27 mouse cellular contexts compared by ENCODE assay signal in genomic region chr7:77087266-77087665, GRCm38 (mm10).
A peak's percentile ranks its signal among the peaks of the same experiment; 100 is the strongest.
DNase-seq lines count a peak whose midpoint lies in the region; ATAC-seq and TF ChIP-seq lines count a peak whose summit lies in the region.
"Had no signal": no experiment of that assay in that cellular context is flagged by ENCODE, and none has a peak within 500 bp of the region (broad histone marks: within the 10 kb centered on the region; RNA-seq: fewer than 3 reads in every experiment).

No protein-coding gene starts in this region.

- TF ChIP-seq EP300 in heart, adult 2 months (IDR thresholded peaks at IDR 0.05; ENCODE audit: insufficient read depth, low read depth, low read length), result no peak

- H3K4me1 ChIP-seq in forebrain, embryonic 14.5 days (ENCODE audit: control insufficient read depth, insufficient read depth, low read length), result peaks cover 3% of the 10 kb centered on the region; the same call in 1 of the 2 replicates
- no peaks in the 10 kb centered on the region for H3K4me1 ChIP-seq in forebrain, embryonic 11.5 days (replicated peaks; ENCODE audit: control insufficient read depth, insufficient read depth, low read length)
- no peaks in the 10 kb centered on the region for H3K4me1 ChIP-seq in midbrain, embryonic 14.5 days (ENCODE audit: control insufficient read depth, insufficient read depth, low read length)
- 0 out of 2 replicates have a peak, but pooled peaks cover 3% of the 10 kb centered on the region for H3K4me1 ChIP-seq in midbrain, embryonic 13.5 days (replicated peaks)
- H3K4me1 ChIP-seq in heart, adult 2 months (ENCODE audit: control insufficient read depth, insufficient read depth, low read length), result no peaks in the 10 kb centered on the region
- H3K4me1 ChIP-seq: embryonic facial prominence, embryonic 13.5 days; embryonic facial prominence, embryonic 15.5 days had no signal

- ATAC-seq in forebrain, embryonic 14.5 days, result no peak; the same call in 1 of the 2 replicates
- no peak for ATAC-seq in forebrain, embryonic 11.5 days (replicated peaks; ENCODE audit: low FRiP score)
- ATAC-seq in midbrain, embryonic 14.5 days (ENCODE audit: low FRiP score, low TSS enrichment), result no peak
- ATAC-seq in midbrain, embryonic 13.5 days, result no peak
- ATAC-seq: CD4-positive, CD25-positive, alpha-beta regulatory T cell, adult 4 months; forebrain, embryonic 15.5 days had no signal

- H3K79me2 ChIP-seq in heart, adult 2 months (replicated peaks; ENCODE audit: control insufficient read depth, insufficient read depth, low read length), result no peaks in the 10 kb centered on the region

- no peaks in the 10 kb centered on the region for H3K9me3 ChIP-seq in forebrain, embryonic 14.5 days (replicated peaks; ENCODE audit: control insufficient read depth, low read length)
- no peaks in the 10 kb centered on the region for H3K9me3 ChIP-seq in forebrain, embryonic 11.5 days (ENCODE audit: control insufficient read depth, low read length)
- H3K9me3 ChIP-seq in midbrain, embryonic 14.5 days (ENCODE audit: control insufficient read depth, low read length), result no peaks in the 10 kb centered on the region
- no peaks in the 10 kb centered on the region for H3K9me3 ChIP-seq in midbrain, embryonic 13.5 days
- H3K9me3 ChIP-seq: embryonic facial prominence, embryonic 13.5 days; embryonic facial prominence, embryonic 15.5 days; forebrain, embryonic 10.5 days; forebrain, embryonic 15.5 days had no signal

- H3K27me3 ChIP-seq in forebrain, embryonic 14.5 days (replicated peaks; ENCODE audit: control insufficient read depth, insufficient read depth, low read length), result no peaks in the 10 kb centered on the region
- H3K27me3 ChIP-seq in forebrain, embryonic 11.5 days (ENCODE audit: control insufficient read depth, insufficient read depth, low read length), result no peaks in the 10 kb centered on the region
- H3K27me3 ChIP-seq in midbrain, embryonic 14.5 days (ENCODE audit: control insufficient read depth, insufficient read depth, low read length), result no peaks in the 10 kb centered on the region
- H3K27me3 ChIP-seq in midbrain, embryonic 13.5 days, result no peaks in the 10 kb centered on the region
- no peaks in the 10 kb centered on the region for H3K27me3 ChIP-seq in heart, adult 2 months (ENCODE audit: control insufficient read depth, insufficient read depth, low read length)
- H3K27me3 ChIP-seq: CH12.LX; embryonic facial prominence, embryonic 13.5 days; embryonic facial prominence, embryonic 15.5 days; forebrain, embryonic 15.5 days had no signal

- H3K27ac ChIP-seq in forebrain, embryonic 14.5 days (ENCODE audit: low read depth, low read length), result no peak overlapping the region
- no peak overlapping the region for H3K27ac ChIP-seq in forebrain, embryonic 11.5 days (ENCODE audit: low read depth, low read length)
- no peak overlapping the region for H3K27ac ChIP-seq in midbrain, embryonic 14.5 days (replicated peaks; ENCODE audit: low read depth, low read length)
- no peak overlapping the region for H3K27ac ChIP-seq in midbrain, embryonic 13.5 days
- H3K27ac ChIP-seq in heart, adult 2 months, result no peak overlapping the region
- H3K27ac ChIP-seq: embryonic facial prominence, embryonic 13.5 days; embryonic facial prominence, embryonic 15.5 days; forebrain, embryonic 10.5 days; forebrain, embryonic 15.5 days had no signal

- H3K4me2 ChIP-seq in forebrain, embryonic 14.5 days (ENCODE audit: low read length), result no peak overlapping the region
- H3K4me2 ChIP-seq in forebrain, embryonic 11.5 days (ENCODE audit: low read depth, low read length, severe bottlenecking), result no peak overlapping the region
- H3K4me2 ChIP-seq in midbrain, embryonic 14.5 days (ENCODE audit: low read length), result no peak overlapping the region
- no peak overlapping the region for H3K4me2 ChIP-seq in midbrain, embryonic 13.5 days (replicated peaks)
- H3K4me2 ChIP-seq: embryonic facial prominence, embryonic 13.5 days; embryonic facial prominence, embryonic 15.5 days; forebrain, embryonic 15.5 days had no signal

- peak; percentile 59 for DNase-seq in forebrain, embryonic 14.5 days (ENCODE audit: low spot score)
- no peak for DNase-seq in forebrain, embryonic 11.5 days (ENCODE audit: low spot score)
- peak; percentile 28 for DNase-seq in midbrain, embryonic 14.5 days
- peak; percentile 5 for DNase-seq in retina, postnatal 1 day
- DNase-seq in retina, embryonic 14.5 days (ENCODE audit: low spot score), result no peak
- peak; percentile 24 for DNase-seq in brain, embryonic 18.5 days (ENCODE audit: low read depth, low spot score)
- DNase-seq in heart, adult 2 months, result no peak
- DNase-seq: adrenal gland, adult 2 months; adrenal gland, postnatal 10 days; adrenal gland, postnatal 25 days; B cell, adult 2 months; cerebellum, adult 11 months; cerebellum, adult 18-20 months; cerebellum, adult 8-10 months; cerebellum, adult 9-11 months; cerebellum, postnatal 14 days; cerebellum, postnatal 36 days; embryo, embryonic 11 days had no signal

- no peak for TF ChIP-seq POLR2A in heart, adult 2 months (IDR thresholded peaks at IDR 0.05; ENCODE audit: insufficient read depth, low read depth, low read length)

- H3K9ac ChIP-seq in forebrain, embryonic 14.5 days (ENCODE audit: low read length), result no peak overlapping the region
- no peak overlapping the region for H3K9ac ChIP-seq in forebrain, embryonic 11.5 days (ENCODE audit: low read length)
- H3K9ac ChIP-seq in midbrain, embryonic 14.5 days (replicated peaks; ENCODE audit: low read length), result no peak overlapping the region
- H3K9ac ChIP-seq in midbrain, embryonic 13.5 days (replicated peaks), result no peak overlapping the region
- H3K9ac ChIP-seq in heart, adult 2 months (ENCODE audit: low read depth, low read length), result no peak overlapping the region
- H3K9ac ChIP-seq: embryonic facial prominence, embryonic 13.5 days; embryonic facial prominence, embryonic 15.5 days; forebrain, embryonic 15.5 days had no signal

- TF ChIP-seq CTCF in heart, adult 2 months (IDR thresholded peaks at IDR 0.05), result no peak

- no peaks in the 10 kb centered on the region for H3K36me3 ChIP-seq in forebrain, embryonic 14.5 days (ENCODE audit: control insufficient read depth, insufficient read depth, low read length)
- H3K36me3 ChIP-seq in forebrain, embryonic 11.5 days (ENCODE audit: control insufficient read depth, insufficient read depth, low read length), result no peaks in the 10 kb centered on the region
- H3K36me3 ChIP-seq in midbrain, embryonic 14.5 days (ENCODE audit: control insufficient read depth, insufficient read depth, low read length), result no peaks in the 10 kb centered on the region
- no peaks in the 10 kb centered on the region for H3K36me3 ChIP-seq in midbrain, embryonic 13.5 days
- H3K36me3 ChIP-seq in heart, adult 2 months (ENCODE audit: control insufficient read depth, insufficient read depth, low read length), result no peaks in the 10 kb centered on the region
- H3K36me3 ChIP-seq: embryonic facial prominence, embryonic 13.5 days; embryonic facial prominence, embryonic 15.5 days; forebrain, embryonic 10.5 days; forebrain, embryonic 15.5 days; G1E had no signal

- intact Hi-C loops in heart, adult 2 months (cut with DNase I), result no loop called here

- WGBS in forebrain, embryonic 14.5 days, result 19% methylated on average over 1 of the region's 1 CpGs
- WGBS in forebrain, embryonic 11.5 days, result 60% methylated on average over 1 of the region's 1 CpGs
- WGBS in midbrain, embryonic 14.5 days, result 77% methylated on average over 1 of the region's 1 CpGs
- 67% methylated on average over 1 of the region's 1 CpGs for WGBS in midbrain, embryonic 13.5 days
- WGBS in heart, adult 2 months, result 75% methylated on average over 1 of the region's 1 CpGs

- no peak overlapping the region for H3K4me3 ChIP-seq in forebrain, embryonic 14.5 days (ENCODE audit: low read depth, low read length)
- no peak overlapping the region for H3K4me3 ChIP-seq in forebrain, embryonic 11.5 days (ENCODE audit: low read depth, low read length)
- H3K4me3 ChIP-seq in midbrain, embryonic 14.5 days (replicated peaks; ENCODE audit: low read depth, low read length), result no peak overlapping the region
- no peak overlapping the region for H3K4me3 ChIP-seq in midbrain, embryonic 13.5 days (replicated peaks)
- H3K4me3 ChIP-seq in heart, adult 2 months, result no peak overlapping the region
- H3K4me3 ChIP-seq: embryonic facial prominence, embryonic 13.5 days; embryonic facial prominence, embryonic 15.5 days; erythroblast, embryonic 14.5 days; forebrain, embryonic 10.5 days; forebrain, embryonic 15.5 days had no signal

Comparison
In these comparisons a context has a peak if more than half of its experiments do, and no peak if none do; other contexts are left out.
1. DNase-seq: peak in forebrain, embryonic 14.5 days (single experiment), midbrain, embryonic 14.5 days (single experiment), retina, postnatal 1 day (single experiment) and brain, embryonic 18.5 days (single experiment); none in forebrain, embryonic 11.5 days (single experiment), retina, embryonic 14.5 days (single experiment) and heart, adult 2 months (0 of 2).